Mouse (Mus musculus) brain, embryonic 14.5 days (tissue): Measurements from ENCODE around the gene Zfp750.

Experiments used
- CTCF ChIP-seq: fragments of 200-500 bp; IDR thresholded peaks from 2 replicates; pipeline ENCODE4 v1.5.1; 2012; ENCODE audit warnings: inconsistent platforms, mild to moderate bottlenecking, moderate library complexity, borderline replicate concordance; ENCODE audit not compliant: insufficient read depth, insufficient read length; ENCODE audit errors: extremely low read depth
- POLR2A ChIP-seq: fragments of 200-500 bp; IDR thresholded peaks from 2 replicates; pipeline ENCODE4 v1.6.1; 2012; ENCODE audit warnings: mild to moderate bottlenecking, inconsistent platforms, borderline replicate concordance; ENCODE audit not compliant: poor library complexity, insufficient read depth, insufficient read length, severe bottlenecking; ENCODE audit errors: extremely low read depth

- no peak for TF ChIP-seq CTCF
- TF ChIP-seq POLR2A, result no peak
Measured at GRCm38 (mm10) chr11:121485882-121486281, 33.3 kb downstream of the Zfp750 start.
